Mouse (Mus musculus) C2C12 (cell line): Measurements from ENCODE around the gene Gm20388. TPM values are rescaled to one million over a fixed set of nuclear protein-coding genes. Genes with fewer than 3 reads are reported as not detected.

Experiments used
- H3K27me3 ChIP-seq: one replicate; pipeline ENCODE4 v1.6.1; 2011; ENCODE audit not compliant: control insufficient read depth, insufficient read depth, insufficient read length
- H3K36me3 ChIP-seq: one replicate; pipeline ENCODE4 v1.6.1; 2011; ENCODE audit not compliant: control insufficient read depth, insufficient read depth
- H3K4me3 ChIP-seq: one replicate; pipeline ENCODE4 v1.5.1; 2011; ENCODE audit warnings: mild to moderate bottlenecking, control low read depth; ENCODE audit not compliant: poor library complexity, insufficient read depth, severe bottlenecking
- H3K79me2 ChIP-seq: one replicate; pipeline ENCODE4 v1.6.1; 2011; ENCODE audit not compliant: control insufficient read depth, insufficient read depth
- H3K79me3 ChIP-seq: one replicate; pipeline ENCODE4 v1.6.1; 2011; ENCODE audit warnings: low read depth, control low read depth
- H3ac ChIP-seq: one replicate; pipeline ENCODE3; 2011; ENCODE audit warnings: low read depth; ENCODE audit not compliant: control insufficient read depth, insufficient read length
- CEBPB ChIP-seq: IDR thresholded peaks from one replicate; pipeline ENCODE4 v1.6.1; 2011; ENCODE audit warnings: low read depth, mild to moderate bottlenecking, control low read depth, moderate library complexity
- CTCF ChIP-seq: IDR thresholded peaks from one replicate; pipeline ENCODE4 v1.5.1; 2011; ENCODE audit not compliant: control insufficient read depth, insufficient read depth, insufficient read length
- FOSL1 ChIP-seq: IDR thresholded peaks from one replicate; pipeline ENCODE4 v1.8.0; 2011; ENCODE audit warnings: mild to moderate bottlenecking, low read length; ENCODE audit not compliant: poor library complexity, insufficient read depth, severe bottlenecking
- MAX ChIP-seq: IDR thresholded peaks from one replicate; pipeline ENCODE4 v1.6.1; 2011; ENCODE audit warnings: mild to moderate bottlenecking, control low read depth
- MYOD1 ChIP-seq: IDR thresholded peaks from one replicate; pipeline ENCODE4 v1.6.1; 2011; ENCODE audit warnings: low read depth; ENCODE audit not compliant: control insufficient read depth, insufficient read length
- MYOG ChIP-seq: IDR thresholded peaks from one replicate; pipeline ENCODE4 v1.6.1; 2011; ENCODE audit not compliant: control insufficient read depth, insufficient read length; ENCODE audit errors: extremely low read depth
- USF1 ChIP-seq: IDR thresholded peaks from one replicate; pipeline ENCODE4 v1.6.1; 2011; ENCODE audit warnings: low read depth, mild to moderate bottlenecking, control low read depth, moderate library complexity
- polyA plus RNA-seq: library from polyadenylated mRNA; unstranded; fragments of >200 nt; fragmentation: generic; extraction: Trizol; gene quantifications from one replicate; pipeline ENCODE4 v1.2.1, GENCODE M21; 2012; ENCODE audit warnings: missing spikeins

The Gm20388 gene
- polyA plus RNA-seq, 1 experiment, result 15.0 TPM

DNA sequence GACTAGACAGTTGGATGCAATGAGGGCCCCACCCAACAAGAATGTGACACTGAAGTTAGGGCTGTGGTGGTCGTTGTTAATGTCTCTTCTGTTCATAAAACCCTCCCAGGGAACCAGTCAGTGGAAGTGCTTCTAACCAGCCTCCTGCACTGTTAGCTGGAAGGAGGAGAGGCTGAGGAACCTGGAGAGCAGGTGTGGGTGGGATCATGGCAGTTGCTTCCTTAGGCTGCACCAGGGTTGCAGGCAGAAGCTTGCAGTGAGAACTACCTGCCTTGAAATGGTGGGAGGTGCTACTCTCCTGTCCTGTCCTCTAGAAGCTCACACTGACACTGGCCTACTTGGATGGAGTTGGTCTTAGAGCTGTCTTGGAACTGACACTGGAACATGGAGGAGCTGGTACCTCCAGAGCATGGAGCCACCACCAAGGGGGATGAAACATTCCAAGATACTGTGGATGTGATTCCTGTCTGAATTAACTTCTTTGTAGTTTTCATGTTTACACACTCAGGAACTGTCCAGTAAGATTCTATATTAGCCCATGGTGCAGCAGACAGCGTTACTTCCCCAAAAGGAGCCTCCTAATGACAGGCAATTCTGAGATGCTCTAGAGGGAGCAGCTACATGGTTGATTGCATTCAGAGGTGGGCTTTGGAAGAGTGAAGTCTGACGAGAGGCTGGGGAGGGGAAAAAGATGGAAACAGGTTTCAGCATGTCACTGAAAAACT, 2043.3 kb downstream of the Gm20388 start:
- Histone ChIP-seq H3ac (no peak overlapping the region), H3K79me2 (peaks cover 78% of the 10 kb centered on the region), H3K36me3 (peaks cover 32% of the 10 kb centered on the region), H3K4me3 (no peak overlapping the region), H3K79me3 (peaks cover 58% of the 10 kb centered on the region), H3K27me3 (no peaks in the 10 kb centered on the region)
- TF ChIP-seq MYOG, result no peak
- TF ChIP-seq FOSL1, result no peak
- no peak for TF ChIP-seq CTCF
- no peak for TF ChIP-seq CEBPB
- no peak for TF ChIP-seq MYOD1
- no peak for TF ChIP-seq MAX
- TF ChIP-seq USF1, result no peak

DNA sequence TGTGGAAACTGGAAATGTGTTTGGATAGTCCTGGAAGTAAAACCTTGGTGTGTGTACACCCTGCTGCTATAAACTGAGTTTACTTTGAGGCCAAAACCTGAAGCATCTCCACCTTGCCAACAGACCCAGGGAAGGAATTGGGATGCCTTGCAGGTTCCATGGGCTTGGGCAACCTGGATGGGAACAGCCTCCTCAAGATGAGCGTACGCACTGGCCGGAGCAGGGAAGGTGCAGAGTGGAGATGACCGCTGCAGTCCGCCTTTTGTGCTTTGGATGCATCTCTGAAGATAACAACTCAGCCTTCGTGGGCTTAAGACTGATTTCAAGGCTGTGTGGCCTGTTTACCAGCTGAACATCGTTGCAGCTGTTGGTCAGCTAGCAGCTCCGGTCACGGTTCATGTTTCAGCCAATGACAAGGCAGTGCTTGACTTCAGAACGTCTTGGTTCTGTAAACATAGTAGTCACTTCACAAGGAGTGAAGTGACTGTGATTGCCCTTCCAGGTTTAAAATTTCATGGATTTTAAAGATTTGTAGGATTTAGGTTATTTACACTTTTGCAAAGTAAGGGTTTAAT, 2044.4 kb downstream of the Gm20388 start:
- Histone ChIP-seq H3K79me2 (peaks cover 88% of the 10 kb centered on the region), H3K27me3 (no peaks in the 10 kb centered on the region), H3ac (no peak overlapping the region), H3K4me3 (no peak overlapping the region), H3K79me3 (peaks cover 62% of the 10 kb centered on the region), H3K36me3 (peaks cover 33% of the 10 kb centered on the region)
- TF ChIP-seq MYOD1, result peak; percentile 5
- no peak for TF ChIP-seq CEBPB
- TF ChIP-seq CTCF, result no peak
- no peak for TF ChIP-seq FOSL1

GRCm38 (mm10) chr8:121955825-121956500, 2045.3 kb downstream of the Gm20388 start:
- Histone ChIP-seq H3K79me2 (peaks cover 94% of the 10 kb centered on the region), H3K27me3 (no peaks in the 10 kb centered on the region), H3K36me3 (peaks cover 38% of the 10 kb centered on the region), H3ac (no peak overlapping the region), H3K79me3 (peaks cover 65% of the 10 kb centered on the region), H3K4me3 (no peak overlapping the region)
- no peak for TF ChIP-seq CEBPB
- TF ChIP-seq MYOD1, result no peak
- TF ChIP-seq MYOG, result no peak
- no peak for TF ChIP-seq CTCF
- TF ChIP-seq FOSL1, result no peak
- no peak for TF ChIP-seq USF1
- no peak for TF ChIP-seq MAX

GRCm38 (mm10) chr8:121958395-121958794, 2047.8 kb downstream of the Gm20388 start:
- Histone ChIP-seq H3K79me3 (peaks cover 47% of the 10 kb centered on the region), H3K4me3 (no peak overlapping the region), H3K27me3 (no peaks in the 10 kb centered on the region), H3ac (no peak overlapping the region), H3K36me3 (peaks cover 29% of the 10 kb centered on the region), H3K79me2 (peaks cover 94% of the 10 kb centered on the region)
- TF ChIP-seq MYOD1 (no peak), CEBPB (no peak), USF1 (no peak), MYOG (no peak), FOSL1 (no peak), CTCF (no peak)

GRCm38 (mm10) chr8:121962892-121963291, 2052.3 kb downstream of the Gm20388 start:
- Histone ChIP-seq H3ac (no peak overlapping the region), H3K36me3 (peaks cover 12% of the 10 kb centered on the region), H3K79me3 (peaks cover 28% of the 10 kb centered on the region), H3K79me2 (peaks cover 93% of the 10 kb centered on the region), H3K4me3 (no peak overlapping the region), H3K27me3 (no peaks in the 10 kb centered on the region)
- TF ChIP-seq CTCF (no peak), USF1 (no peak), CEBPB (no peak), MAX (no peak)
